Mouse (Mus musculus) cortical plate, adult 2 months (tissue): ENCODE results near the gene Abcc2. TPM values are rescaled to one million over a fixed set of nuclear protein-coding genes. Genes with fewer than 3 reads are reported as not detected.

Experiments
- H3K27ac ChIP-seq: fragments of 200-500 bp; 2 replicates; pipeline ENCODE4 v1.5.1; 2012; ENCODE audit warnings: low read length, control low read depth, inconsistent platforms; ENCODE audit not compliant: insufficient read depth
- H3K4me1 ChIP-seq: fragments of 200-500 bp; 2 replicates; pipeline ENCODE4 v1.6.1; 2011; ENCODE audit warnings: low read length; ENCODE audit not compliant: control insufficient read depth, insufficient read depth
- H3K4me3 ChIP-seq: fragments of 200-500 bp; 2 replicates; pipeline ENCODE4 v1.5.1; 2011; ENCODE audit warnings: mild to moderate bottlenecking, low read length, control low read depth; ENCODE audit not compliant: insufficient read depth
- CTCF ChIP-seq: fragments of 200-500 bp; IDR thresholded peaks from 2 replicates; pipeline ENCODE4 v1.5.1; 2011; ENCODE audit warnings: mild to moderate bottlenecking, control low read depth, low read length; ENCODE audit not compliant: insufficient read depth; ENCODE audit errors: extremely low read depth
- POLR2A ChIP-seq: fragments of 200-500 bp; IDR thresholded peaks from 2 replicates; pipeline ENCODE4 v1.6.1; 2011; ENCODE audit warnings: mild to moderate bottlenecking, low read length, control low read depth; ENCODE audit not compliant: insufficient read depth; ENCODE audit errors: extremely low read depth
- polyA plus RNA-seq: library from polyadenylated mRNA; depleted of rRNA; stranded (reverse); fragments of >200 nt; gene quantifications from 2 replicates; pipeline ENCODE4 v1.2.3, GENCODE M21; 2012

Abcc2 gene
- polyA plus RNA-seq, 1 experiment = 0.15 TPM

DNA sequence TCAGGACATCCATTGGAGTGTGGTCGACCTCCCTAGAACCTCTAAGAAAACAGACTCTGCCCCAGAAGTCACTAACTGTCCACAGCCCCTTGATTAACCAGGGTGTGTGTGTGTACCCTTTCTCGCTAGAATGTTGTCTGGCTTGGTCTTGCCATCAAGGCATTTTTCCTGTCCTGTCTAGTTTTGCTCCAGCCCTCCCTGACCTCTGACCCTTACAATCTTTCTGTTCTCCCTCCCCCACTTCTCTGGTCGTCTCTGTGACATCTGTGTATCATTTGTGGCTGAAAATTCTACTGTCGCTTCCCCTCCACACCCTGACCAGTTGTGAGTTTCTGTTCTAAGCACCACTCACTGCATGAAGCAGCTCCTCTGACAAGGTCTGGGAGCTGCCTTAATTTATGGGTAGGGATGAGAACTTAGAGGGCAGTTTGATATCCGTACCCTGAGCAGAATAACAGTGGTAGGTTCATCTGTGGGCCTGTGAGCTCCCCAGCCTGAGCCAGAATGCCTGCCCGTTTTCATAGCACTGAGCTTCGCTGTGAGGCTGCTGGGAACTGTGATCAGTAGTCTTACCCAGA lies 63.4 kb downstream of the Abcc2 start:
- Histone ChIP-seq H3K4me3 (no peak overlapping the region), H3K4me1 (no peaks in the 10 kb centered on the region), H3K27ac (no peak overlapping the region)
- TF ChIP-seq POLR2A (no peak), CTCF (no peak)

- Histone ChIP-seq H3K4me3 (no peak overlapping the region), H3K4me1 (no peaks in the 10 kb centered on the region), H3K27ac (no peak overlapping the region)
- TF ChIP-seq POLR2A (no peak), CTCF (no peak)
Observed at GRCm38 (mm10) chr19:43847056-43847455, 65.1 kb downstream of the Abcc2 start.

GRCm38 (mm10) chr19:43847966-43848365 lies 66.0 kb downstream of the Abcc2 start:
- Histone ChIP-seq H3K4me1 (no peaks in the 10 kb centered on the region), H3K27ac (no peak overlapping the region), H3K4me3 (no peak overlapping the region)
- TF ChIP-seq POLR2A = no peak
- no peak for TF ChIP-seq CTCF

DNA sequence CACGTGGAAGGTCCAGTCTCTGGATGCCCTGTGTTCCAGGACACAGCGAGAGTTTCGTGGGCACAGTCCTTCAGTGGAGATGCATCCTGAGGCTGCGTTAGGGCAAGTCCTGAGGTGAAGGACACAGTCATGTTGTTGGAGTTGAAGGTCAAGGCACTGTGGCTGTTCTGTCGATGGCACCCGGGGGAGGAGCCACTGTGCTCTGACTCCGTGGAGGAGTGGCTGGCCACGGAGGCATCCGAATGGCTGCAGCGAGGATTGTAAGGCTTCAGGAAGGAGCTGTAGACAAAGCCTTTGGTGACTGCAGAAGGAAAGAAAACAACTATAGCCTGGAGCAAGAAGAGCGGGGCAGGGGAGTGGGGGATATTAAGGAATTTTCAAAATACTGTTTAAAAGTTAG lies 68.0 kb downstream of the Abcc2 start:
- TF ChIP-seq CTCF (no peak), POLR2A (no peak)
- Histone ChIP-seq H3K27ac (no peak overlapping the region), H3K4me1 (no peaks in the 10 kb centered on the region), H3K4me3 (no peak overlapping the region)

DNA sequence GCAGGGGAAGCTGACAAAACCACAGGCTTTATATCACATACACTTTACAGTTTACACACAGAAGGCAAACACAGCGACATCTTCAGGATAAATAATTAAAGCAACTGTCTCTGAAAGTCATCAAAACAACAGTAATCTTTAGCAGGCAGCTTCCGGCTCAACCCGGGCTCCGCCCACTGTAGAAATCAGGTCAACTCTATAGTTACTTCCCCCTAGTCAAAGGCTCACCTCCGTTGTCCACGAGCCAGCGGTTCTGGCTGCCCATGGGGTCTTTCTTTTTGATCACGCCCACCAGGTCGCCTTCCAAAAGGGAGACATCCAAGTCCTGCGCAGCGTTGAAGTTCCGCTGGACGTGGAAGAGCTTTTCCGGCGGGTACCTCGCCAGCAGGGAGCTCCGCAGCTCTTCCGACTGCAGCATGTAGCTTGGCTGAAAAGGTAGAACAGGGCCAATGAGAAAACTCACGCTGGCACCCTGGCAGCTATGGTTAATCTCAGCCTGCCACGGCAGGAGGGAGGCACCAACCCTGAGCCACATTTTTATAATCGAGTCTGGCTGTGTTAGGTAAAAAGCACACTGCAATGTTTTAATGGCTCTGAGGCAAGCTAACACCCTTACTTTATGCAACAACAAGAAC lies 70.1 kb downstream of the Abcc2 start:
- H3K27ac ChIP-seq = no peak overlapping the region

GRCm38 (mm10) chr19:43852837-43853545 lies 71.0 kb downstream of the Abcc2 start:
- Histone ChIP-seq H3K27ac (no peak overlapping the region), H3K4me1 (no peaks in the 10 kb centered on the region), H3K4me3 (no peak overlapping the region)
- TF ChIP-seq POLR2A (no peak), CTCF (0 out of 2 replicates have a peak, but pooled peaks have one; percentile 22)

More for the DNA sequence above, 70.1 kb downstream of the Abcc2 start:
- Histone ChIP-seq H3K4me1 (no peaks in the 10 kb centered on the region), H3K4me3 (no peak overlapping the region)
- TF ChIP-seq POLR2A (no peak), CTCF (no peak)

DNA sequence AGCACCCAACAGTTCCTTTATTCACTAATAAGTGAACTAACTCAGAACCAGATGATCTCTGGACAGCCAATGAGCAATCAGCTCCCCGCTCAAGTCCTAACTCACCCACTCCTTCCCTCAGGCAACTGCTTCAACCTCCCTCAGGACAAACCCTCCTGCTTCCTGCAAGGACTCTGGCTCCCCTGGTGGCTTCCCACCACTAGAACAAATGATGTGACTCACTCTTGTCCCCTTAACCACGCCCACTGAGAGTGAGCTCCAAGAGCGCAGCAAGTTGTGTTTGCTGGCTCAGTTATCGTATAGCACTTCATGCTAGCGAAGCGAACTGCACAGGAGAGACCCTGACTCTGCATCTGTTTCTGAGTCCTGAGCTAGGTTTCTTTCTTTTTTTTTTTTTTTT lies 75.4 kb downstream of the Abcc2 start:
- TF ChIP-seq POLR2A (no peak), CTCF (no peak)
- no peak overlapping the region for H3K4me3 ChIP-seq
- no peaks in the 10 kb centered on the region for H3K4me1 ChIP-seq
- no peak overlapping the region for H3K27ac ChIP-seq

DNA sequence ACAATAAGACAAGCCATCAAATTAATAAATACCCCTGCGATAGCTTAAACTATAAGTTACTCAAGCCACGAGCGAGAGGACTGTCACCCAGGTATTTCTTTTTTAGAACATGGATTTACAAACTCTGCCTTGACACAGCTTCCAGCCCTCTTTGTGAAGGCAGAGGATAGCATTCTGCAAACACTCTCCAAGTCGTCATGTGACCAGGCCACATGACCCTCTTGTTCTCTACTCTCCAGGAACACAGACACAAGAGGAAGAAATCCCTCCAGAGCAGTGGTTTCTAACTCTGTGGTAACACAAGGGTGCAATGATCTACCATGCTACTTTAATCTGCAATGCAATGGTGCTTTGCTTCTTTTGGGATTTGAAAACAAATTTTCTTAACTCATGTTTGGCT lies 88.4 kb downstream of the Abcc2 start:
- no peak for TF ChIP-seq POLR2A
- TF ChIP-seq CTCF = no peak

DNA sequence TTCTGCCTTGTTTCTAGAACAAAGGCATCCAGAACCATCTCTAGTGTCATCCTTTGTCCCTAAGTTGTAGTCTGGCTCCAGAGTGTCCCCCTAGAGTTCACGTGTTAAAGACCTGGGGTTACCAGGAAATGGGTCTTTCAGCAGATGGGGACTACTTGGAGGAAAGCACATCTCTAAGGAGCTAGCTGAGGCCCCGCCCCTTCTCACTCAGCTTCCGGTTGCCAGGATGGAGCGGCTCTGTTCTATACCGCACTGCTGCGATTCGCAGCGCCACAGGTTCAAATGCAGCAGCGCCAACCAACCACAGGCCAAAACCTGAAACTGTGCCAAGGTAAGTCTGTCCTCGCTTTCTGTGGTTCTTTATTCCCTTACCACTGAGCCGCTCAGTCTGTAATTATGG lies 92.4 kb downstream of the Abcc2 start:
- no peak overlapping the region for H3K4me3 ChIP-seq
- TF ChIP-seq CTCF = no peak
- no peak for TF ChIP-seq POLR2A
- no peaks in the 10 kb centered on the region; the same call in none of the 2 replicates for H3K4me1 ChIP-seq
- no peak overlapping the region for H3K27ac ChIP-seq

More for the DNA sequence above, 88.4 kb downstream of the Abcc2 start:
- H3K4me1 ChIP-seq = no peaks in the 10 kb centered on the region
- no peak overlapping the region for H3K27ac ChIP-seq
- H3K4me3 ChIP-seq = no peak overlapping the region
